Mouse (Mus musculus) spleen, adult 2 months (tissue): ENCODE data around the gene Slc26a6.

Experiments used
- CTCF ChIP-seq: fragments of 200-500 bp; IDR thresholded peaks from 2 replicates; pipeline ENCODE4 v1.5.1; 2011; ENCODE audit warnings: mild to moderate bottlenecking, inconsistent platforms; ENCODE audit not compliant: insufficient read depth, insufficient read length, insufficient replicate concordance; ENCODE audit errors: extremely low read depth
- POLR2A ChIP-seq: fragments of 200-500 bp; IDR thresholded peaks from 2 replicates; pipeline ENCODE4 v1.6.1; 2011; ENCODE audit warnings: low read depth, low read length, inconsistent platforms

- no peak for TF ChIP-seq CTCF
- no peak for TF ChIP-seq POLR2A
Measured at GRCm38 (mm10) chr9:108842989-108843388, 10.1 kb upstream of the Slc26a6 start.
